Mouse (Mus musculus) midbrain, embryonic 14.5 days (tissue): ENCODE data around the gene Atp2a3. TPM values are rescaled to one million over a fixed set of nuclear protein-coding genes. Genes with fewer than 3 reads are reported as not detected.

Source experiments
- ATAC-seq: fragments of 200-750 bp; cut with Nextera tagmentation; 2 replicates; pipeline ENCODE4 v1.8.0; 2017; ENCODE audit warnings: moderate number of reproducible peaks, moderate library complexity; ENCODE audit not compliant: low FRiP score, low TSS enrichment
- DNase-seq: peaks from one replicate; pipeline ENCODE4 v3.0.0-alpha.2; 2015
- H3K27ac ChIP-seq: fragments of 300-500 bp; sonication (generic); replicated peaks from 2 replicates; pipeline ENCODE4 v1.5.1; 2014; ENCODE audit warnings: mild to moderate bottlenecking, low read depth, low read length, moderate library complexity
- H3K27me3 ChIP-seq: fragments of 300-500 bp; sonication (generic); 2 replicates; pipeline ENCODE4 v1.6.1; 2014; ENCODE audit warnings: low read length, control low read depth, mixed read lengths; ENCODE audit not compliant: control insufficient read depth, insufficient read depth
- H3K36me3 ChIP-seq: fragments of 300-500 bp; sonication (generic); 2 replicates; pipeline ENCODE4 v1.6.1; 2014; ENCODE audit warnings: low read length, control low read depth; ENCODE audit not compliant: control insufficient read depth, insufficient read depth
- H3K4me1 ChIP-seq: fragments of 300-500 bp; sonication (generic); 2 replicates; pipeline ENCODE4 v1.6.1; 2014; ENCODE audit warnings: mild to moderate bottlenecking, antibody characterized with exemption, low read length, control low read depth; ENCODE audit not compliant: control insufficient read depth, insufficient read depth
- H3K4me2 ChIP-seq: fragments of 300-500 bp; sonication (generic); 2 replicates; pipeline ENCODE4 v1.6.1; 2014; ENCODE audit warnings: mild to moderate bottlenecking, low read length, moderate library complexity
- H3K4me3 ChIP-seq: fragments of 300-500 bp; sonication (generic); replicated peaks from 2 replicates; pipeline ENCODE4 v1.5.1; 2014; ENCODE audit warnings: low read depth, low read length
- H3K9ac ChIP-seq: fragments of 300-500 bp; sonication (generic); replicated peaks from 2 replicates; pipeline ENCODE4 v1.6.1; 2014; ENCODE audit warnings: mild to moderate bottlenecking, low read length, moderate library complexity
- H3K9me3 ChIP-seq: fragments of 300-500 bp; sonication (generic); 2 replicates; pipeline ENCODE4 v1.6.1; 2016; ENCODE audit warnings: low read length, control low read depth, mixed read lengths; ENCODE audit not compliant: control insufficient read depth
- WGBS: fragments of 180-500 bp; shearing (Covaris S2); extraction: QIAGEN DNeasy Blood & Tissue Kit; methylation state at CpG from one replicate; pipeline ENCODE4 v1.1.7; 2014; 5-methylcytosine and 5-hydroxymethylcytosine counted together
- polyA plus RNA-seq: library from polyadenylated mRNA; unstranded; fragments of >200 nt; fragmentation: Nextera tagmentation; extraction: Ambion mirVana; gene quantifications from 2 replicates; pipeline ENCODE4 v1.2.1, GENCODE M21; 2014

The Atp2a3 gene
- polyA plus RNA-seq, 1 experiment from 2014 or later, result 0.91 TPM

- H3K4me1 ChIP-seq, result no peaks in the 10 kb centered on the region
- no peaks in the 10 kb centered on the region for H3K9me3 ChIP-seq
- DNase-seq (no peak), ATAC-seq (no peak)
- H3K36me3 ChIP-seq, result no peaks in the 10 kb centered on the region
- H3K4me3 ChIP-seq, result no peak overlapping the region
- 71% methylated on average over 9 of the region's 9 CpGs for whole genome bisulfite sequencing
- no peak overlapping the region for H3K9ac ChIP-seq
- H3K4me2 ChIP-seq, result no peak overlapping the region
- no peaks in the 10 kb centered on the region for H3K27me3 ChIP-seq
- H3K27ac ChIP-seq, result no peak overlapping the region
These were observed 29.7 kb downstream of the Atp2a3 start for GRCm38 (mm10) chr11:72990688-72991087.

- Histone ChIP-seq H3K27ac (no peak overlapping the region), H3K4me2 (no peak overlapping the region), H3K27me3 (no peaks in the 10 kb centered on the region), H3K4me3 (no peak overlapping the region), H3K4me1 (no peaks in the 10 kb centered on the region), H3K36me3 (no peaks in the 10 kb centered on the region), H3K9ac (no peak overlapping the region), H3K9me3 (no peaks in the 10 kb centered on the region)
- ATAC-seq, result no peak
- 78% methylated on average over 9 of the region's 9 CpGs for WGBS
- DNase-seq, result no peak
These were observed 31.0 kb downstream of the Atp2a3 start for GRCm38 (mm10) chr11:72991961-72992360.

- no peak for ATAC-seq
- H3K27me3 ChIP-seq, result no peaks in the 10 kb centered on the region
These were observed 35.4 kb downstream of the Atp2a3 start for GRCm38 (mm10) chr11:72996346-72996745.

GRCm38 (mm10) chr11:72996781-72997180 lies 35.8 kb downstream of the Atp2a3 start:
- H3K27ac ChIP-seq, result no peak overlapping the region
- no peaks in the 10 kb centered on the region for H3K4me1 ChIP-seq
- WGBS, result 83% methylated on average over 2 of the region's 2 CpGs
- no peak overlapping the region for H3K4me3 ChIP-seq
- H3K4me2 ChIP-seq, result no peak overlapping the region
- H3K36me3 ChIP-seq, result no peaks in the 10 kb centered on the region
- ATAC-seq (no peak), DNase-seq (no peak)
- no peaks in the 10 kb centered on the region for H3K9me3 ChIP-seq
- H3K27me3 ChIP-seq, result no peaks in the 10 kb centered on the region
- H3K9ac ChIP-seq, result no peak overlapping the region

More at GRCm38 (mm10) chr11:72996346-72996745, 35.4 kb downstream of the Atp2a3 start:
- no peak overlapping the region for H3K4me2 ChIP-seq
- H3K36me3 ChIP-seq, result no peaks in the 10 kb centered on the region
- WGBS, result 93% methylated on average over 6 of the region's 6 CpGs
- H3K4me3 ChIP-seq, result no peak overlapping the region
- DNase-seq, result no peak
- no peak overlapping the region for H3K27ac ChIP-seq
- H3K9ac ChIP-seq, result no peak overlapping the region
- H3K4me1 ChIP-seq, result no peaks in the 10 kb centered on the region
- no peaks in the 10 kb centered on the region for H3K9me3 ChIP-seq

GRCm38 (mm10) chr11:72997529-72998326 lies 36.8 kb downstream of the Atp2a3 start:
- Histone ChIP-seq H3K27ac (no peak overlapping the region), H3K9me3 (no peaks in the 10 kb centered on the region), H3K9ac (no peak overlapping the region), H3K4me2 (no peak overlapping the region), H3K36me3 (no peaks in the 10 kb centered on the region), H3K4me1 (no peaks in the 10 kb centered on the region), H3K4me3 (no peak overlapping the region), H3K27me3 (no peaks in the 10 kb centered on the region)
- no peak for ATAC-seq
- DNase-seq, result no peak
- 83% methylated on average over 13 of the region's 13 CpGs for WGBS

GRCm38 (mm10) chr11:72998771-72999170 lies 37.8 kb downstream of the Atp2a3 start, which contains the start of gene P2rx1:
P2rx1 (plus strand) TSS chr11:72999103.
- H3K4me1 ChIP-seq, result no peaks in the 10 kb centered on the region
- H3K4me3 ChIP-seq, result no peak within 1 kb of the TSS
- H3K36me3 ChIP-seq, result no peaks in the 10 kb centered on the region
- DNase-seq (no peak), ATAC-seq (no peak)
- WGBS, result 60% methylated on average over 8 of the region's 8 CpGs
- no peak within 1 kb of the TSS for H3K4me2 ChIP-seq
- H3K9me3 ChIP-seq, result no peaks in the 10 kb centered on the region
- H3K9ac ChIP-seq, result no peak within 1 kb of the TSS
- no peak within 1 kb of the TSS for H3K27ac ChIP-seq
- H3K27me3 ChIP-seq, result no peaks in the 10 kb centered on the region

- WGBS, result 13% methylated on average over 6 of the region's 6 CpGs
- H3K9me3 ChIP-seq, result no peaks in the 10 kb centered on the region
- no peaks in the 10 kb centered on the region for H3K4me1 ChIP-seq
- ATAC-seq (no peak), DNase-seq (peak; percentile 77)
- no peak overlapping the region for H3K9ac ChIP-seq
- H3K36me3 ChIP-seq, result no peaks in the 10 kb centered on the region
- H3K4me3 ChIP-seq, result no peak overlapping the region
- no peak overlapping the region for H3K4me2 ChIP-seq
- H3K27me3 ChIP-seq, result no peaks in the 10 kb centered on the region
- H3K27ac ChIP-seq, result no peak overlapping the region
These were observed 40.1 kb downstream of the Atp2a3 start for GRCm38 (mm10) chr11:73001029-73001428.

- H3K4me2 ChIP-seq, result no peak overlapping the region
- no peak overlapping the region for H3K9ac ChIP-seq
- no peaks in the 10 kb centered on the region for H3K36me3 ChIP-seq
- H3K9me3 ChIP-seq, result no peaks in the 10 kb centered on the region
- H3K4me3 ChIP-seq, result no peak overlapping the region
- ATAC-seq (no peak), DNase-seq (peak; percentile 80)
- H3K4me1 ChIP-seq, result no peaks in the 10 kb centered on the region
- no peak overlapping the region for H3K27ac ChIP-seq
- 1% methylated on average over 2 of the region's 2 CpGs for WGBS
- no peaks in the 10 kb centered on the region for H3K27me3 ChIP-seq
These were observed 45.4 kb downstream of the Atp2a3 start for GRCm38 (mm10) chr11:73006377-73006776.

GRCm38 (mm10) chr11:73007113-73007512 lies 46.1 kb downstream of the Atp2a3 start:
- Histone ChIP-seq H3K4me1 (no peaks in the 10 kb centered on the region), H3K27me3 (no peaks in the 10 kb centered on the region), H3K4me3 (no peak overlapping the region), H3K9me3 (no peaks in the 10 kb centered on the region), H3K27ac (no peak overlapping the region), H3K4me2 (no peak overlapping the region), H3K36me3 (no peaks in the 10 kb centered on the region), H3K9ac (no peak overlapping the region)
- WGBS, result 61% methylated on average over 3 of the region's 3 CpGs
- no peak for ATAC-seq
- DNase-seq, result peak; percentile 27
